Mouse (Mus musculus): ENCODE measurements around the gene Pgm2. TPM values are rescaled to one million over a fixed set of nuclear protein-coding genes. Genes with fewer than 3 reads are reported as not detected.

Pgm2 gene
- polyA plus RNA-seq, 1 experiment from 2014 or later, result 27.8 TPM

DNA sequence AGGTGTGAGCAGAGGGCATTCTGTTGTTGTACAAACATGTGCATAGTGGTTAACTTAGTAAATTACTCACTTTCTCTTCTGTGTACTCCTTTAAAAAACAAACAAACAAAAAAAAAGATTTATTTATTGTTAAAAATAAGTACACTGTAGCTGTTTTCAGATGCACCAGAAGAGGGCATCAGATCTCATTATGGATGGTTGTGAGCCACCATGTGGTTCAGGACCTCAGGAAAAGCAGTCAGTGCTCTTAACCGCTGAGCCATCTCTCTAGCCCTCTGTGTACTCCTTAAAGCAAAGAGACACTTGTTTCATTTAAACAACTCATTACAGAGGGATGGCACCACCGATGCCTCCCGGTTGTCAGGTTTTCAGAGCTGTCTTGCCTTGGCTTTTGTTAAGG, 16.5 kb downstream of the Pgm2 start:
- no peak overlapping the region for H3K27ac ChIP-seq (ENCODE audit: low read depth, low read length)
- WGBS, result 73% methylated on average over 3 of the region's 3 CpGs
- DNase-seq (ENCODE audit: low spot score) (no peak), ATAC-seq (ENCODE audit: low FRiP score) (no peak)
- no peak overlapping the region for H3K4me3 ChIP-seq (ENCODE audit: low read depth, low read length)
- no peak overlapping the region for H3K9ac ChIP-seq (ENCODE audit: low read depth, low read length)
- no peaks in the 10 kb centered on the region for H3K36me3 ChIP-seq (ENCODE audit: control insufficient read depth, insufficient read depth, low read length)
- no peak overlapping the region for H3K4me2 ChIP-seq (replicated peaks; ENCODE audit: low read depth, low read length)
- H3K9me3 ChIP-seq (ENCODE audit: control insufficient read depth, low read length), result no peaks in the 10 kb centered on the region
- H3K4me1 ChIP-seq (replicated peaks; ENCODE audit: control insufficient read depth, insufficient read depth, low read length), result no peaks in the 10 kb centered on the region
- no peaks in the 10 kb centered on the region for H3K27me3 ChIP-seq (ENCODE audit: control insufficient read depth, insufficient read depth, low read length)

GRCm38 (mm10) chr5:64112360-64112759, 19.6 kb downstream of the Pgm2 start:
- Histone ChIP-seq H3K9me3 (ENCODE audit: control insufficient read depth, low read length) (0 out of 2 replicates have a peak, but pooled peaks cover 4% of the 10 kb centered on the region), H3K9ac (ENCODE audit: low read depth, low read length) (no peak overlapping the region), H3K4me2 (replicated peaks; ENCODE audit: low read depth, low read length) (no peak overlapping the region), H3K27ac (ENCODE audit: low read depth, low read length) (no peak overlapping the region), H3K4me1 (replicated peaks; ENCODE audit: control insufficient read depth, insufficient read depth, low read length) (no peaks in the 10 kb centered on the region), H3K27me3 (ENCODE audit: control insufficient read depth, insufficient read depth, low read length) (no peaks in the 10 kb centered on the region), H3K4me3 (ENCODE audit: low read depth, low read length) (no peak overlapping the region), H3K36me3 (ENCODE audit: control insufficient read depth, insufficient read depth, low read length) (0 out of 2 replicates have a peak, but pooled peaks cover 2% of the 10 kb centered on the region)
- WGBS, result 95% methylated on average over 3 of the region's 3 CpGs
- DNase-seq (ENCODE audit: low spot score) (no peak), ATAC-seq (ENCODE audit: low FRiP score) (no peak)

GRCm38 (mm10) chr5:64114210-64114609, 21.5 kb downstream of the Pgm2 start:
- no peak overlapping the region for H3K4me3 ChIP-seq (ENCODE audit: low read depth, low read length)
- H3K4me2 ChIP-seq (replicated peaks; ENCODE audit: low read depth, low read length), result no peak overlapping the region
- no peak overlapping the region for H3K9ac ChIP-seq (ENCODE audit: low read depth, low read length)
- H3K9me3 ChIP-seq (ENCODE audit: control insufficient read depth, low read length), result 0 out of 2 replicates have a peak, but pooled peaks cover 4% of the 10 kb centered on the region
- DNase-seq (ENCODE audit: low spot score), result no peak
- 0 out of 2 replicates have a peak, but pooled peaks cover 2% of the 10 kb centered on the region for H3K36me3 ChIP-seq (ENCODE audit: control insufficient read depth, insufficient read depth, low read length)
- H3K27me3 ChIP-seq (ENCODE audit: control insufficient read depth, insufficient read depth, low read length), result no peaks in the 10 kb centered on the region
- no peak for ATAC-seq (ENCODE audit: low FRiP score)
- no peaks in the 10 kb centered on the region for H3K4me1 ChIP-seq (replicated peaks; ENCODE audit: control insufficient read depth, insufficient read depth, low read length)
- H3K27ac ChIP-seq (ENCODE audit: low read depth, low read length), result no peak overlapping the region
- WGBS, result 98% methylated on average over 6 of the region's 6 CpGs

- H3K9ac ChIP-seq (ENCODE audit: low read depth, low read length), result no peak overlapping the region
- no peak overlapping the region for H3K4me2 ChIP-seq (replicated peaks; ENCODE audit: low read depth, low read length)
- H3K9me3 ChIP-seq (ENCODE audit: control insufficient read depth, low read length), result 0 out of 2 replicates have a peak, but pooled peaks cover 4% of the 10 kb centered on the region
- no peak overlapping the region for H3K27ac ChIP-seq (ENCODE audit: low read depth, low read length)
- DNase-seq (ENCODE audit: low spot score), result no peak
- WGBS, result 63% methylated on average over 1 of the region's 1 CpGs
- no peaks in the 10 kb centered on the region for H3K4me1 ChIP-seq (replicated peaks; ENCODE audit: control insufficient read depth, insufficient read depth, low read length)
- H3K4me3 ChIP-seq (ENCODE audit: low read depth, low read length), result no peak overlapping the region
- no peak for ATAC-seq (ENCODE audit: low FRiP score)
- no peaks in the 10 kb centered on the region for H3K27me3 ChIP-seq (ENCODE audit: control insufficient read depth, insufficient read depth, low read length)
- H3K36me3 ChIP-seq (ENCODE audit: control insufficient read depth, insufficient read depth, low read length), result 0 out of 2 replicates have a peak, but pooled peaks cover 2% of the 10 kb centered on the region
Observed at GRCm38 (mm10) chr5:64117191-64117590, 24.4 kb downstream of the Pgm2 start.

GRCm38 (mm10) chr5:64125783-64126182, 33.0 kb downstream of the Pgm2 start:
- no peaks in the 10 kb centered on the region for H3K4me1 ChIP-seq (replicated peaks; ENCODE audit: control insufficient read depth, insufficient read depth, low read length)
- no peak overlapping the region for H3K4me3 ChIP-seq (ENCODE audit: low read depth, low read length)
- H3K9ac ChIP-seq (ENCODE audit: low read depth, low read length), result no peak overlapping the region
- DNase-seq (ENCODE audit: low spot score) (no peak), ATAC-seq (ENCODE audit: low FRiP score) (no peak)
- H3K27ac ChIP-seq (ENCODE audit: low read depth, low read length), result no peak overlapping the region
- no peaks in the 10 kb centered on the region for H3K27me3 ChIP-seq (ENCODE audit: control insufficient read depth, insufficient read depth, low read length)
- H3K36me3 ChIP-seq (ENCODE audit: control insufficient read depth, insufficient read depth, low read length), result no peaks in the 10 kb centered on the region
- H3K9me3 ChIP-seq (ENCODE audit: control insufficient read depth, low read length), result no peaks in the 10 kb centered on the region
- 82% methylated on average over 5 of the region's 5 CpGs for WGBS
- no peak overlapping the region for H3K4me2 ChIP-seq (replicated peaks; ENCODE audit: low read depth, low read length)

DNA sequence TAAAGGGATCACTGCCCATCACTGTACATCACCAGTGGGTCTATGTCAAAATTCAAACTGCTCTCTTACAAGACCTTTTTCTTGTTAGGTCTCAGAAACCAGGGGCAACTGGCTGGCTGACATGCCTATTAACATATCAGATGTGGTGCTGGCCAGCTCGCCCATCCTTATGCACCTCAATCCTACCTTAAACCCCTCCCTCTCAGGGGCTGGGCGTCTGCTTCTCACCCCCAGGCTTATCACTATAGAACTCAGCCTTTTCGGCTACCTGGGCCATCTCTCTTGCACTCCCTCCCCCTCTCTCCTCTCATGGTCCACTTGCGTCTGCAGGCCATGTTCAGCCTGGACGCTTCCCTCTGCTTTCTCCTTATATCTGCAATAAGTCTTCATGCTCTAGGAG, 38.8 kb downstream of the Pgm2 start:
- H3K9ac ChIP-seq (ENCODE audit: low read depth, low read length), result no peak overlapping the region
- DNase-seq (ENCODE audit: low spot score) (no peak), ATAC-seq (ENCODE audit: low FRiP score) (no peak)
- H3K4me1 ChIP-seq (replicated peaks; ENCODE audit: control insufficient read depth, insufficient read depth, low read length), result no peaks in the 10 kb centered on the region
- no peak overlapping the region for H3K27ac ChIP-seq (ENCODE audit: low read depth, low read length)
- H3K36me3 ChIP-seq (ENCODE audit: control insufficient read depth, insufficient read depth, low read length), result no peaks in the 10 kb centered on the region
- H3K4me3 ChIP-seq (ENCODE audit: low read depth, low read length), result no peak overlapping the region
- H3K27me3 ChIP-seq (ENCODE audit: control insufficient read depth, insufficient read depth, low read length), result no peaks in the 10 kb centered on the region
- no peaks in the 10 kb centered on the region for H3K9me3 ChIP-seq (ENCODE audit: control insufficient read depth, low read length)
- no peak overlapping the region for H3K4me2 ChIP-seq (replicated peaks; ENCODE audit: low read depth, low read length)
- WGBS, result 71% methylated on average over 5 of the region's 5 CpGs

- no peak overlapping the region for H3K4me2 ChIP-seq (replicated peaks; ENCODE audit: low read depth, low read length)
- WGBS, result 94% methylated on average over 4 of the region's 4 CpGs
- H3K4me1 ChIP-seq (replicated peaks; ENCODE audit: control insufficient read depth, insufficient read depth, low read length), result no peaks in the 10 kb centered on the region
- DNase-seq (ENCODE audit: low spot score) (no peak), ATAC-seq (ENCODE audit: low FRiP score) (no peak)
- no peaks in the 10 kb centered on the region for H3K27me3 ChIP-seq (ENCODE audit: control insufficient read depth, insufficient read depth, low read length)
- H3K9me3 ChIP-seq (ENCODE audit: control insufficient read depth, low read length), result no peaks in the 10 kb centered on the region
- no peaks in the 10 kb centered on the region for H3K36me3 ChIP-seq (ENCODE audit: control insufficient read depth, insufficient read depth, low read length)
- no peak overlapping the region for H3K9ac ChIP-seq (ENCODE audit: low read depth, low read length)
- no peak overlapping the region for H3K27ac ChIP-seq (ENCODE audit: low read depth, low read length)
- H3K4me3 ChIP-seq (ENCODE audit: low read depth, low read length), result no peak overlapping the region
Observed at GRCm38 (mm10) chr5:64133901-64134300, 41.2 kb downstream of the Pgm2 start.

GRCm38 (mm10) chr5:64136325-64136724, 43.6 kb downstream of the Pgm2 start:
- Histone ChIP-seq H3K4me1 (replicated peaks; ENCODE audit: control insufficient read depth, insufficient read depth, low read length) (no peaks in the 10 kb centered on the region), H3K36me3 (ENCODE audit: control insufficient read depth, insufficient read depth, low read length) (no peaks in the 10 kb centered on the region), H3K9ac (ENCODE audit: low read depth, low read length) (no peak overlapping the region), H3K4me3 (ENCODE audit: low read depth, low read length) (no peak overlapping the region), H3K27ac (ENCODE audit: low read depth, low read length) (no peak overlapping the region), H3K27me3 (ENCODE audit: control insufficient read depth, insufficient read depth, low read length) (no peaks in the 10 kb centered on the region), H3K9me3 (ENCODE audit: control insufficient read depth, low read length) (no peaks in the 10 kb centered on the region), H3K4me2 (replicated peaks; ENCODE audit: low read depth, low read length) (no peak overlapping the region)
- DNase-seq (ENCODE audit: low spot score) (no peak), ATAC-seq (ENCODE audit: low FRiP score) (no peak)
- 73% methylated on average over 5 of the region's 5 CpGs for WGBS

- WGBS, result 85% methylated on average over 3 of the region's 3 CpGs
- H3K36me3 ChIP-seq (ENCODE audit: control insufficient read depth, insufficient read depth, low read length), result no peaks in the 10 kb centered on the region
Observed at GRCm38 (mm10) chr5:64140202-64140601, 47.5 kb downstream of the Pgm2 start.

More at GRCm38 (mm10) chr5:64140202-64140601, 47.5 kb downstream of the Pgm2 start:
- Histone ChIP-seq H3K9me3 (ENCODE audit: control insufficient read depth, low read length) (no peaks in the 10 kb centered on the region), H3K9ac (ENCODE audit: low read depth, low read length) (no peak overlapping the region), H3K4me1 (replicated peaks; ENCODE audit: control insufficient read depth, insufficient read depth, low read length) (no peaks in the 10 kb centered on the region), H3K4me2 (replicated peaks; ENCODE audit: low read depth, low read length) (no peak overlapping the region), H3K27ac (ENCODE audit: low read depth, low read length) (no peak overlapping the region), H3K4me3 (ENCODE audit: low read depth, low read length) (no peak overlapping the region), H3K27me3 (ENCODE audit: control insufficient read depth, insufficient read depth, low read length) (no peaks in the 10 kb centered on the region)
- DNase-seq (ENCODE audit: low spot score), result no peak
- no peak for ATAC-seq (ENCODE audit: low FRiP score)

Data from hindbrain, embryonic 11.5 days (tissue).